Mouse (Mus musculus) gastrocnemius, adult 2 months (tissue): ENCODE results near the gene 1700007K13Rik. TPM values are rescaled to one million over a fixed set of nuclear protein-coding genes. Genes with fewer than 3 reads are reported as not detected.

ENCODE experiments used
- DNase-seq: peaks from one replicate; pipeline ENCODE4 v3.0.0; 2022
- H3K27ac ChIP-seq: fragments of 200-600 bp; 2 replicates; pipeline ENCODE4 v1.8.1; 2022; ENCODE audit warnings: mild to moderate bottlenecking
- H3K4me3 ChIP-seq: fragments of 200-600 bp; 2 replicates; pipeline ENCODE4 v1.8.1; 2022; ENCODE audit warnings: mild to moderate bottlenecking, moderate library complexity
- CTCF ChIP-seq: fragments of 200-600 bp; IDR thresholded peaks from 2 replicates; pipeline ENCODE4 v1.8.1; 2022; ENCODE audit warnings: antibody characterized with exemption, mild to moderate bottlenecking, moderate library complexity
- intact Hi-C: fragments of 180-260 bp; cut with DNase I; formaldehyde crosslinking; loops from one replicate; pipeline ENCODE4 v1.15.1; 2025
- total RNA-seq, 2 experiments: library from RNA; stranded (reverse); gene quantifications; 2 replicates each; pipeline ENCODE4 v1.2.3; 2021

1700007K13Rik gene
- total RNA-seq, 2 experiments from 2014 or later, result 0.33 to 0.36 TPM

- Histone ChIP-seq H3K27ac (no peak overlapping the region), H3K4me3 (no peak overlapping the region)
- DNase-seq, result no peak
- intact Hi-C loops, result loop anchor here (5.0 to 10.0 kb wide), 2 partner anchors 338 to 441 kb away; partner anchors contain the start of gene Fcnb
- peak; percentile 63 for TF ChIP-seq CTCF
Observed at GRCm38 (mm10) chr2:28423167-28423566, 43.0 kb downstream of the 1700007K13Rik start.

GRCm38 (mm10) chr2:28419898-28420297 is 46.2 kb downstream of the 1700007K13Rik start:
- peak; percentile 87 for DNase-seq
- TF ChIP-seq CTCF, result peak; percentile 93
- intact Hi-C loops, result loop anchor here (5.0 to 10.0 kb wide), 2 partner anchors 335 to 438 kb away; partner anchors contain the start of gene Fcnb
- no peak overlapping the region for H3K4me3 ChIP-seq
- no peak overlapping the region for H3K27ac ChIP-seq

- Histone ChIP-seq H3K4me3 (no peak overlapping the region), H3K27ac (no peak overlapping the region)
- peak; percentile 89 for TF ChIP-seq CTCF
- DNase-seq, result peak; percentile 86
- intact Hi-C loops, result loop anchor here (1.0 kb wide), 1 partner anchor 214 kb away; no protein-coding TSS in a partner anchor
Observed at GRCm38 (mm10) chr2:28418034-28418433, 48.1 kb downstream of the 1700007K13Rik start.

- Histone ChIP-seq H3K27ac (no peak overlapping the region), H3K4me3 (no peak overlapping the region)
- no peak for DNase-seq
- TF ChIP-seq CTCF, result no peak
- intact Hi-C loops, result no loop called here
Observed at GRCm38 (mm10) chr2:28416511-28416910, 49.6 kb downstream of the 1700007K13Rik start.

GRCm38 (mm10) chr2:28415387-28416024 is 50.6 kb downstream of the 1700007K13Rik start:
- no peak for DNase-seq
- TF ChIP-seq CTCF, result no peak
- intact Hi-C loops, result loop anchor here (2.0 kb wide), 1 partner anchor 41 kb away; no protein-coding TSS in a partner anchor
- no peak overlapping the region for H3K4me3 ChIP-seq
- H3K27ac ChIP-seq, result no peak overlapping the region

- intact Hi-C loops, result loop anchor here (2.0 kb wide), 1 partner anchor 40 kb away; no protein-coding TSS in a partner anchor
- DNase-seq, result no peak
- TF ChIP-seq CTCF, result no peak
- no peak overlapping the region for H3K27ac ChIP-seq
- H3K4me3 ChIP-seq, result no peak overlapping the region
Observed at GRCm38 (mm10) chr2:28414757-28415137, 51.4 kb downstream of the 1700007K13Rik start.

- no peak for TF ChIP-seq CTCF
- Histone ChIP-seq H3K27ac (no peak overlapping the region), H3K4me3 (no peak overlapping the region)
- no peak for DNase-seq
- intact Hi-C loops, result loop anchor here (2.0 kb wide), 1 partner anchor 39 kb away; no protein-coding TSS in a partner anchor
Observed at GRCm38 (mm10) chr2:28414116-28414756, 51.9 kb downstream of the 1700007K13Rik start.

- no peak for TF ChIP-seq CTCF
Observed at GRCm38 (mm10) chr2:28412936-28413335, 53.2 kb downstream of the 1700007K13Rik start.

More at GRCm38 (mm10) chr2:28412936-28413335, 53.2 kb downstream of the 1700007K13Rik start:
- no peak for DNase-seq
- H3K27ac ChIP-seq, result no peak overlapping the region
- intact Hi-C loops, result no loop called here
- H3K4me3 ChIP-seq, result no peak overlapping the region

Other genes with a start within 250 kb of the 1700007K13Rik start
- gene Ppp1r26, start 19.5 kb downstream of the 1700007K13Rik start, total RNA-seq, result 1 to 10 TPM; 2.1 to 3.2 TPM
- 10 to 100 TPM; 21.2 to 25.5 TPM for gene Mrps2, start 1.7 kb upstream of the 1700007K13Rik start, total RNA-seq
- gene Gbgt1, start 30.6 kb upstream of the 1700007K13Rik start, total RNA-seq, result 1 to 10 TPM in 1 of 2 experiments, under 1 TPM in 1; 0.56 to 1.1 TPM
- under 1 TPM in 1 of 2 experiments, not detected in 1; 0.98 TPM for gene Gm10134, start 39.8 kb upstream of the 1700007K13Rik start, total RNA-seq
- 10 to 100 TPM in 1 of 2 experiments, 1 to 10 TPM in 1; 9.9 to 10.1 TPM for gene Ralgds, start 46.8 kb upstream of the 1700007K13Rik start, total RNA-seq
- not detected for gene Cel, start 97.1 kb upstream of the 1700007K13Rik start, total RNA-seq
- gene Gtf3c5, start 117.4 kb upstream of the 1700007K13Rik start, total RNA-seq, result 1 to 10 TPM; 7.2 to 8.0 TPM
- not detected for gene Gfi1b, start 155.7 kb upstream of the 1700007K13Rik start, total RNA-seq
- gene Tsc1, start 174.9 kb upstream of the 1700007K13Rik start, total RNA-seq, result 10 to 100 TPM; 42.5 to 45.9 TPM
- not detected for gene Spaca9, start 233.4 kb upstream of the 1700007K13Rik start, total RNA-seq
- gene Ak8, start 233.8 kb upstream of the 1700007K13Rik start, total RNA-seq, result not detected